Mouse (Mus musculus) thymus, postnatal 25 days (tissue): Measurements from ENCODE around the gene Id2.

Experiments used
- DNase-seq: peaks from one replicate; pipeline ENCODE4 v3.0.0; 2022

Id2 gene

GRCm38 (mm10) chr12:25097052-25097209 lies at the start of gene Id2:
Gene Id2 (minus strand): TSS chr12:25097140.
- DNase-seq = no peak

DNA sequence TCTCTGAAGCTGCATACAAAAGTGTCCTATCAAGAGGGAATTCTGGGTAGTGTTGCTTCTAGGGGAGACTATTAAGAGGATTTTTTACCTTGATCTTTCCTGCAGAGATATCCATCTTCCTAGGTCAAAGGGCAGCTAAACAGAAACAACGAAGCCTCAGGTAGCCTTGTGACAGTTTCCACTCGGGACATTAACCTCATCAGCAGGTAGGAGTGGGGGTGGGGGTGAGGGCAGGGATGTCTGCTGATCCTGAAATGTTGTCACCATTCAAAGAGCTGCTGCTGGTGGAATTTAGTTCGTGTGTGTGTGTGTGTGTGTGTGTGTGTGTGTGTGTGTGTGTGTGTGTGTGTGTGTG lies 48.4 kb upstream of the Id2 start:
- no peak for DNase-seq

DNA sequence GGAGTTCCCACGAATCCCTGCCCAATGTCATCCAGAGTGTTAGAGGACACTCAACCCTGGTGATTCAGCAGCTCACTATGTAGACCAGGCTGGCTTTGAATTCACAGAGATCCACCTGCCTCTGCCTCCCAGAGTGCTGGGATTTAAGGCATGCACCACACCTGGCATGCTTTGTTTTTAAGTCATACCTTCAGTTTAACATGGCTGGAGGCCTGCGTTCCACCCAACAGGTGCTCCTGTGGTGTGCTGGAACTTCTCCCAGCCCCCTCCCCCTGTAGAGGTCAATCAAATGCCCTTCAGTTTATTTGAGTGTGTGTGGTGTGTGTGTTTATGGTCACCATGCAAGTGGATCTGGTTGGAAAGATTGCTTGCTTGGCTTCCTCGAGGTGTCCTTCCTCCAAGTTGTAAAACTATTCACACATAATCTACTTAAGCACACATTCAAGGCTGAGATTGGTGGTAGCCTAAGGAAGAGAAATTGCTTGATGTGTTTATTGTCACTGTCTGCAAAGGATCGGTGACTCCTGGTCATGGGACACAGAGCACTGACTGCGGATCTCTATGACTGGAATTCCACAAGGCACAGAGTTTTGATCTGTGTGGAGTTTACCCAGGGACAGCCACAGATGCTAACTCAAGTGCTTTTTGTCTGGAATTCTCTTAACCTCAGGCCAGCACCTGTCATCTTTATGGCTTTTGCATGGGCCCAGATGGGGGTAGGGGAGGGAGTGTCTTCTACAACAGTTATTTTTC lies 47.8 kb upstream of the Id2 start:
- DNase-seq = no peak

DNA sequence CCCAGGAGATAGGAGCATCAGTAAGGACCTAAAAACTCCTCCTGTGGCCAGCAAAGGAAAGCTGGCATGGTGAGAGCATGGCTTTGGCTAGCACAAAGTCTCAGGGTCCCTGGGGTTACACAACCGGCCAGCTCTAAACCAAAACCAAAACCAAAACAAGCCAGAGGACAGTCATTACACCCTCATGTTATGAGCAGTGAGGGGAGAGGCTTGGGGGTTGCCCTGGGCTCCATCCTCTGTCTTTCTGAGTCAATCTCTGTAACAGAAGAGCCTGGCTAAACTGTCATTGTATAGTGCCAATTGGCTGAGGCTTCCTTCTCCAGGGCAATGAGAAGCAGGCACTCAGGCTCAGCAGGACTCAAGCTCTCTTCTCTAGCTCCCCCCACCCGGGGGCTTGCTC lies 46.6 kb upstream of the Id2 start:
- no peak for DNase-seq

DNA sequence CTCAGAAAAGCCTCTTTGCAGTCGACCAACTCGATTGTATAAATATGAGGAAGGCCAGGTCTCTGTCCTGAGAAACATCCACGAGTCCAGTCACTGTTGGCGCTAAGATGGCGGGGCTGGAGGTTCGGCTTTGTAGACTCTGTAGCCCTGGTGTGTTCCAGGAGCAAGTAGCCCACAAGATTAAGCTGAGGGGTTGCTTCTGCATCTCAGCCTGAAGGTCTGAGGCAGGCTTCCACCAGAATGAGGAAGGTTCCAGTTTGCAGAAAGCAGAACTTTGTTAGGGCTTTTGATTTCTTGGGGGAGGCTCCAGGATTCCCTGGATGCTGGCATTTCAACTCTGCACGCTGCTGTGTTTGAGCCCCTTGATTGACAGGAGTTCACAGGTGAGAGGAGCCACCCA lies 45.3 kb upstream of the Id2 start:
- DNase-seq = no peak

DNA sequence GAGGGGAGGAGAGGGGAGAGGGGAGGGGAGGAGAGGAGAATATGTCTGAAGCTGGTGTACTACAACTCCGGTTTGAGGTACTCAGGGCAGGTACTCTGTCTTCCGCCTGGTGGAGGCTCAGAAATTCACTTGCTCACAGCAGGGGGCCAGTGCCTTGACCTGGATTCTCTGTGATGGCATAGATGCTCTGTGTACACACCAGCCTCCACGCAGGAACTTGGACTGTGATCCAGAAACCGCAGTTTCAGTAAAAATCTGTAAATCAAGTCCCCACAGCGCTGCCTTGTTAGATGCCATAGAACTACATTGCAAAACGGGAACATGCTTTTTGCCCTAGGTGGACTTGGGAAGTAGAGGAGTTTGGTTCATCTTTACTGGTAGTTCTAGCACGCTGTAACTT lies 44.4 kb upstream of the Id2 start:
- no peak for DNase-seq

DNA sequence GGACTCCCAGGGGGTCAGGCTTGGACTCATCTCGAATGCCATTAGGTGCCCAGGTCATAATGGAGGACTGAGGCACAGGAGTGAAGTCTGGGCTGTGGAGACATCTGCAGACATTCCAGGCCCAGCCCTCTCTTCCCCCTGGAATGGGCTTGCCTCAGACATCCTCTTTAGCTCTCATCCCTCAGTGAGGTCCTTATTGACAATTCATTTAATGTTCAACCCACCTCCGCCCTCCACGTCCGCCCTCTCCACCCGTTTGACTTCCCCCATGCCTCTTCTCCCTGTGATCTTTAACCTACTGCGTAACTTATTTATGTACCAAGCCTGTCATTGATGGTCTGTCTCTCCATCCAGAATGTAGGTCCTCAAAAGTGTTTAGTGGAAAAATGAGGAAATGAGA lies 43.2 kb upstream of the Id2 start:
- no peak for DNase-seq

DNA sequence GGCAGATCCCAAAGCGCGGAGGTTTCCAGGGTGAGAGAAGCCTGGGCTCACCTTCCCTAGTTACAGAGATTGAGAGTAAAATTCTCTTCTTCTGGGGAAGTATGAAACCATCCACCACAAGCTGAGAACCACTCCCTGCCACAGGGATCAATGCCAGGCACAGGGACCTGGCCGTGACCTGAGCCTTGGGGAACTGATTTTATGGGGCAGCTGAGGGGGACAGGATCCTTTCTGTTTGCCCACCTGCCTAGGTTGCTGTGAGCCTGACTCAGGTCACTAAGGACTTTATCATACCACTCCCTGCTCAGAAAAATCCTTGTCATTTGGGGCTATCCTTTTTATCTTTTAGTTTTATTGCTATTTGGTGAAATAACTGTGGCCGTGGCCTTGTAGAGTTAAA lies 41.7 kb upstream of the Id2 start:
- DNase-seq = no peak

- peak; percentile 18 for DNase-seq
These were observed 35.1 kb upstream of the Id2 start for GRCm38 (mm10) chr12:25132046-25132445.

GRCm38 (mm10) chr12:25127629-25128028 lies 30.7 kb upstream of the Id2 start:
- no peak for DNase-seq

- DNase-seq = no peak
These were observed 29.3 kb upstream of the Id2 start for GRCm38 (mm10) chr12:25126228-25126627.

DNA sequence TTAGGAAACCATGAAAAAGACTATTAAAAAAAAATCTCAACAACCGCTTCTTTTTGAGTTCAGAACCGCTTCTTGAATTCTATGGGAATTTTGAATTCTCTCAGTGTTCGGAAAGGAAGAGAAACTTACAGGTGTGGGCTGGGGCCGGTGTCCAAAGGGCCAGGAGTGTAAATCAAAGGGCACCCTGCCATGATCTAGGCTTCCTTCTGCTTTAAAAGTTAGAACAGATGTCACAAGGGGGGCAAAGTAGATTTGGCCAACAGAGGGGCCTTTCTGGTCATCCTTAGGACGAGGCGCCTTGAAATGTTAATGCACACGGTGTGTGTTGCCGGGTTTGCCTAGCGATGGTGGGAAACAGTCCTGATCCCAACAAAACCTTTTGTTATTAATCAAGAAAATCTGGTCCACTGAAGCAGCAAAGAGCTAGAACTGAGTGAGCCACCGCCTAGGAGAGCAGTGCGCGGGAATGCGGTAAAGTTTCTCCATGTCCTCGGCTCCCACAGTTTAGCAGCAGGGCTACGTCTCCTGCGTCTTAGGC lies 28.4 kb upstream of the Id2 start:
- no peak for DNase-seq

GRCm38 (mm10) chr12:25124431-25125238 lies 27.7 kb upstream of the Id2 start:
- no peak for DNase-seq

GRCm38 (mm10) chr12:25120753-25121152 lies 23.8 kb upstream of the Id2 start:
- DNase-seq = no peak

DNA sequence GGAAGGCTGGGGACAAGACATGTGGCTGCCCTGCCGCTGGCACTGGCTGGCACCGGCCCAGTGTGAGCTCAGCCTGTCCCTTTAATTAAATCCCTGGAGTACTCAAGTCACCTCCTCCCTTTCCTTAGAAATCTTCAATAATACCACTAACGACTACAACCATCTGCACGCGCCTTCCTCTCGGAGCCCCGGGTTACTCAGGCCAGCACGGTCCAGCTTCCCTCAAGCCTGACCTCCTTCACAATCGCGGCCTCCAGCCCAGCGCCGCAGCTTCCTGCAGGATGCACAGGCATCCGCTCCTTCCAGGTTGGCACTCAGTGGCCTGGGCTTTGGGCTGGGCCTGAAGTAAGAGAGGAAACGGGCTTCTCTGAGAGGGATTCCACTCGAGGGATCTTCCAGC lies 22.3 kb upstream of the Id2 start:
- DNase-seq = no peak

DNA sequence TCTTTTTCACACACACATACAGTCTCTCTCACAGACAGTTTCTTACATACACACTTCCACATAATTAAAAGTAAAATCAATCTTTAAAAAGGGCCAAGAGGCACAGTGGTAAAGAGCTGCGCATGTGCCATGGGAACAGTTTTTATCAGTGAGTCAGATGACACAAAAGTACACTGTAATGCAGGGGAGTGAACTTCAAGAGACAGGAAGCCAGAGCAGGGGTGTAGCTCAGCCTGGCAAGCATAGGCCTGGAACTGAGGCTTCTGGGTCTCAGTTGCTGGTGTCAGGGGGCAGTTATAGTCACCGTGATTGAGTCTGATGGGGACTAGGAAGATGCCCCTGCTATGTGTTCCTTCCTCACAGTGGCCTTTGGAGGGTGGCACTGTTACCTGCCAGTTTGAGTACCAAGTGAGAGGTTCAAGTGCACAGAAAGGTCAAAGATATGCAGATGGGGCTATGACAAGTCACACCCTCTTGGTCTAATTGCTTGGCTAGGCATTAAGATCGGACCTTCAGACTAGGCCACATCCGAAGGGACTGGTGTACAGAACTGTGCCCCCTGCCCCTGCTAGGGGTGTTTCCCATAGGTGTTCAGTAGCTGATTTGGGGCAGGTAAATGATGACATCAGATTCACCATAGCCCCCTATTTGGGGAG lies 21.0 kb upstream of the Id2 start:
- no peak for DNase-seq

- no peak for DNase-seq
These were observed 19.2 kb upstream of the Id2 start for GRCm38 (mm10) chr12:25116126-25116525.

DNA sequence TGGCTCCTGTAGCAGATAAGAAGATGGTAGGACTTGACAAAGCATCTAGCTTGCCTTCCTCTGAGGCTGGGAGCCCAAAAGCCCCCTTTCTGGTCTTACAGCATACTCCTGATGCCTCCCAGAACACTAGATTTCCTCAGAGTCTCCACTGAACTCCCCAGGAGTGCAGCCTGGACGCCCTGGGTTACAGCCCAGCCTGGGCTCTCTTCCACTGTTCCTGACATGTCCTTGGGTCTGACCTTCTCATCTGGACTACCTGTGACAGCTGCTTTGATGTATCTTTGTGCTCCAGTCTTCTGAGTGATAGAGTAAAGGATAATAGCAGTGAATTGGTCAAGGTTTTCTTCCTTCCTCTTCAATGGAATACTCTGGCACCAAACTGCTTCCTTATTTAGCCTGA lies 17.5 kb upstream of the Id2 start:
- DNase-seq = no peak

DNA sequence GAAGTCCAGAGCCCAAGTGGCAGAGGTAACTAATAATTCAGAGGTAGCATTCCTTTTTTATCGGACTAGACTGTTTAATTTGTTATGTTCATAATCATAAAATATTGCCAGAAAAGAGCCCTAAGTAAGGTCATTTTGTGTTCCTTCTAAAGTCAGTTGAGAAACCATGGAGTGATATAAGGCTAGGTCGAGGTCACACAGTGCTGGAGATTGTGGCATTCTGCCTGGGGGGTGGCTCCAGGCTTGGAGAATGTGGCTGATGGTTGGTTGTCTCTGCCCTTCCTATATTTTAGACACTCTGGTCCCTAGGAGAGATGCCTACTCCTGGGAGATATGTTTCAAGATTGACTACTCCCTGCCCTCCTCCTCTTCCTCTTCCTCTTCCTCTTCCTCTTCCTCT lies 16.4 kb upstream of the Id2 start:
- DNase-seq = no peak

GRCm38 (mm10) chr12:25112806-25113205 lies 15.9 kb upstream of the Id2 start:
- DNase-seq = no peak

DNA sequence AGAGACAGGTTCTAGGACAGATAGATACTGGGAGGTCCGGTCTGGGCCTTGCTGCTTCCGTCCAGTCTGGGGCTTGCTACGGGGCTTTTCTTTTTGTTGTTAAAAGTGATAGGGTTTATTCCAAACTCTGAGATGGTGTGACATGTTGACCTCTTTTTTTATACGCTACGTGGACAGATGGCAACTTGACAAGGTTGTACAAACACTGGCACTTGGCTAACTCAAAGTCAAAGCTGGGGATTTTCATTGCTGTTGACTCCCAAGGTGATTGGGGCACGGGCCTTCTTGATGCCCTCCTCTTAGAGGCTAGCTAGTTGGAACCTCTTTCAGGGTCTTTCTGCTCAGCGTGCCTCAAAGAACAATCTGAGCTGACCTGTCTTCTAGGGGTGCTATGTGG lies 13.7 kb upstream of the Id2 start:
- no peak for DNase-seq

GRCm38 (mm10) chr12:25109971-25110681 lies 13.2 kb upstream of the Id2 start:
- no peak for DNase-seq

- no peak for DNase-seq
These were observed 11.9 kb upstream of the Id2 start for GRCm38 (mm10) chr12:25108865-25109264.

DNA sequence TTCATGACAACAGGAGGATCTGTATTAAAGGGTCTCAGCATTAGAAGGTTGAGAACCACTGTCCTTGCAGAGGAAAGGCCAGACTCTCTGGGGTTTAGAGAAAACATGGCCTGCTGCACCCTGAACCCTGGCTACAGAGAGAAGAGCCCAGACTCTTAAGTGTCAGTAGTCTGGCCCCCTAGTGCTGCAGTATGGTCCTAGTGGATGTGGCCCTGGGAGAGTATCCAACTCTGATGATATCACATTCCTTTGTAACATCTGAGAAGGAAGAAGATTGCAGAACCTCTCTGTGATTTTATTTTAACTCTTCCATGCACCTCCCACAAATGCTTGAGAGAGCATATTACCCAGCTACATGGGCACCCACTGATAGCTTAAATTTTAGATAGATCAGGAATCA lies 7.6 kb upstream of the Id2 start:
- DNase-seq = no peak
